Mouse (Mus musculus): ENCODE measurements at regions not wholly inside any gene's neighbourhood (a gene's known extent, or its start where the extent isn't known, plus 50 kb on each side); places are given as distances from the start of the nearest gene placed in this dataset.
A peak's percentile ranks its signal among the peaks of the same experiment; 100 is the strongest.

GRCm38 (mm10) chr1:27642118-27642517, 954.9 kb upstream of the 4931408C20Rik start:
- DNase-seq: no peak

GRCm38 (mm10) chr1:27629101-27629500, 941.8 kb upstream of the 4931408C20Rik start:
- DNase-seq: no peak

GRCm38 (mm10) chr1:27616250-27616649, 929.0 kb upstream of the 4931408C20Rik start:
- no peak for DNase-seq

- peak; percentile 7 for DNase-seq
Measured at GRCm38 (mm10) chr1:27608606-27609005, 921.3 kb upstream of the 4931408C20Rik start.

GRCm38 (mm10) chr1:27578776-27579175, 891.5 kb upstream of the 4931408C20Rik start:
- DNase-seq: no peak

- DNase-seq: no peak
Measured at GRCm38 (mm10) chr1:27559426-27559825, 872.2 kb upstream of the 4931408C20Rik start.

- no peak for DNase-seq
Measured at GRCm38 (mm10) chr1:27510787-27511395, 823.6 kb upstream of the 4931408C20Rik start.

- DNase-seq: no peak
Measured at GRCm38 (mm10) chr1:27503807-27504206, 816.5 kb upstream of the 4931408C20Rik start.

GRCm38 (mm10) chr1:27478991-27479390, 791.7 kb upstream of the 4931408C20Rik start:
- no peak for DNase-seq

GRCm38 (mm10) chr1:27446069-27446468, 758.8 kb upstream of the 4931408C20Rik start:
- no peak for DNase-seq
